Mouse (Mus musculus): ENCODE results near the gene Gm49630. TPM values are rescaled to one million over a fixed set of nuclear protein-coding genes. Genes with fewer than 3 reads are reported as not detected.

Gm49630 gene
- polyA plus RNA-seq, 1 experiment from 2014 or later, result not detected

Other genes with a start within 250 kb of the Gm49630 start
- gene Rps6ka2, start 201.9 kb downstream of the Gm49630 start, polyA plus RNA-seq (2015; fragmentation: Nextera tagmentation; extraction: Ambion mirVana), result 20.8 and 21.6 TPM in 2 replicates
- gene Tcp10a, start 47.3 kb downstream of the Gm49630 start, polyA plus RNA-seq (2015; fragmentation: Nextera tagmentation; extraction: Ambion mirVana), result not detected in 2 replicates
- not detected in 2 replicates for gene Ttll2, start 19.3 kb downstream of the Gm49630 start, polyA plus RNA-seq (2015; fragmentation: Nextera tagmentation; extraction: Ambion mirVana)
- not detected in 2 replicates for gene Unc93a2, start 13.5 kb upstream of the Gm49630 start, polyA plus RNA-seq (2015; fragmentation: Nextera tagmentation; extraction: Ambion mirVana)

Measured in midbrain, embryonic 13.5 days (tissue).